Mouse (Mus musculus) small intestine, adult 2 months (tissue): ENCODE data around the gene Fdx1l. TPM values are rescaled to one million over a fixed set of nuclear protein-coding genes. Genes with fewer than 3 reads are reported as not detected.

Source experiments
- H3K27ac ChIP-seq: fragments of 200-500 bp; 2 replicates; pipeline ENCODE4 v1.5.1; 2012; ENCODE audit warnings: low read depth, low read length, control low read depth, inconsistent platforms; ENCODE audit not compliant: insufficient read depth
- H3K27me3 ChIP-seq: fragments of 200-500 bp; 2 replicates; pipeline ENCODE4 v1.6.1; 2012; ENCODE audit warnings: mild to moderate bottlenecking, moderate library complexity, low read length, inconsistent platforms; ENCODE audit not compliant: control insufficient read depth, insufficient read depth
- H3K36me3 ChIP-seq: fragments of 200-500 bp; 2 replicates; pipeline ENCODE4 v1.6.1; 2012; ENCODE audit warnings: mild to moderate bottlenecking, low read length, control low read depth, inconsistent platforms; ENCODE audit not compliant: control insufficient read depth, insufficient read depth
- H3K4me1 ChIP-seq: fragments of 200-500 bp; 2 replicates; pipeline ENCODE4 v1.6.1; 2012; ENCODE audit warnings: low read length, inconsistent platforms, mixed read lengths; ENCODE audit not compliant: control insufficient read depth, insufficient read depth, insufficient read length
- H3K4me3 ChIP-seq: fragments of 200-500 bp; 2 replicates; pipeline ENCODE4 v1.5.1; 2012; ENCODE audit warnings: low read depth, mild to moderate bottlenecking, control low read depth, inconsistent platforms, low read length, moderate library complexity
- CTCF ChIP-seq: fragments of 200-500 bp; IDR thresholded peaks from 2 replicates; pipeline ENCODE4 v1.5.1; 2012; ENCODE audit warnings: low read depth, mild to moderate bottlenecking, control low read depth, inconsistent platforms, low read length, moderate library complexity, mixed read lengths; ENCODE audit not compliant: insufficient replicate concordance, insufficient read length; ENCODE audit errors: extremely low read depth
- POLR2A ChIP-seq: fragments of 200-500 bp; IDR thresholded peaks from 2 replicates; pipeline ENCODE4 v1.6.1; 2012; ENCODE audit warnings: low read depth, mild to moderate bottlenecking, control low read depth, inconsistent platforms, low read length, moderate library complexity
- WGBS: fragments of 180-500 bp; shearing (Covaris S2); methylation state at CpG from one replicate; pipeline ENCODE4 v1.1.7; 2018; 5-methylcytosine and 5-hydroxymethylcytosine counted together
- polyA plus RNA-seq: library from polyadenylated mRNA; depleted of rRNA; stranded (reverse); fragments of >200 nt; gene quantifications from 2 replicates; pipeline ENCODE4 v1.2.3, GENCODE M21; 2012

Fdx1l gene
- polyA plus RNA-seq, 1 experiment, result 60.8 TPM

DNA sequence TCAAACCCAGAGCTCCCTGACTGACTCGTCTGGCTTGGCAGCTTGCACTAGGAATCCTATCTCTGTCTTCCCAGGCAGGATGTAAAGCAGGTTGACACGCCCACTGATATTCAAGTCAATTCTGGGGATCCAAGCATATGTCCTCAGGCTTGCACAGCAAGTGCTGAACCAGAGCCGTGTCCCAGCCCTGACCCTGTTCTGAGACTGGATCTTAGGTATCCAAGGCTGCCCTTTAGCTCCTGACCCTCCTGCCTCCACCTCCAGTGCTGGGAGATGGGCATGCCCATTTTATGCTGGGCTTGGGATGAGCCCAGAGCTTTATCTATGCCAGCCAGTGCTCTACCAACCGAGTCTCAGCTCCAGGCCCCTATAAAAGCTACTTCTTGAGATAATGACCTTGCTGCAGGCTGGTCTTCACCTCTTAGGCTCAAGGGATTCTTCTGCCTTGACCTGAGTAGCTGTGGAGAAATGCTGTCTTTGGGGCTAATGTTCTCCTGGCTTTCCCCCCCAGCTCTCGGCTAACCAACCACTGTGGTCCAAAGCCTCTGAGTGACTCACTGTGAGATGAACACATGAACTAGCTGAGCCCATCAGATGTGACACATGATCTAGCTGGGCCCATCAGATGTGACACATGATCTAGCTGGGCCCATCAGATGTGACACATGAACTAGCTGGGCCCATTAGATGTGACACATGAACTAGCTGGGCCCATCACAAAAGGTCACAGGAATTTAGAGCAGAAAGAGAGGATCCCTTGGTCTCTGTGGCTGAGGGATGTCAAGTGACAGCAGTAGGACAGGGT lies 32.5 kb upstream of the Fdx1l start:
- no peaks in the 10 kb centered on the region for H3K27me3 ChIP-seq
- H3K4me3 ChIP-seq, result no peak overlapping the region
- peaks cover 18% of the 10 kb centered on the region for H3K36me3 ChIP-seq

DNA sequence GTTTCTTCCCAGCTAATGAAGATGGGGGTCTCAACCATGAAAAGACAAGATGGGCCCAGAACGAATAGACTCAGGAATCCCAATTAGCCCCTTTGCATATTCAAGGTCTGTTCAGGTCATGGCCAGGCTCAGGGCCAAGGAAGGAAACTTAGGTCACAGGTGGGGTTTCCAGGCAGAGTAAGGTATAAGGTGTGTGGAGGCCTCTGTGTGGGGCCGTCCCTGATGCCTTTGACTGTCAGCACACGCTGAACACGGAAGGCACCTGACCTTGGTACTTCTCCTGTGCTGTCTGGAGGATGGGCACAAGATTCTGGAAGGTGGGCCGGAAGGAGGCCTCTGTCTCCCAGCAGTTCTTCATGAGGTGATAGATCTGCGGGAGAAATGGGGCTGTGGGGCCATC lies 31.4 kb upstream of the Fdx1l start:
- Histone ChIP-seq H3K27me3 (no peaks in the 10 kb centered on the region), H3K4me1 (no peaks in the 10 kb centered on the region), H3K36me3 (peaks cover 18% of the 10 kb centered on the region), H3K27ac (no peak overlapping the region), H3K4me3 (no peak overlapping the region)
- 88% methylated on average over 6 of the region's 6 CpGs for WGBS
- TF ChIP-seq CTCF, result no peak

More for the DNA sequence above, 32.5 kb upstream of the Fdx1l start:
- Histone ChIP-seq H3K27ac (no peak overlapping the region), H3K4me1 (no peaks in the 10 kb centered on the region)
- TF ChIP-seq CTCF (no peak), POLR2A (no peak)
- 77% methylated on average over 5 of the region's 5 CpGs for WGBS

DNA sequence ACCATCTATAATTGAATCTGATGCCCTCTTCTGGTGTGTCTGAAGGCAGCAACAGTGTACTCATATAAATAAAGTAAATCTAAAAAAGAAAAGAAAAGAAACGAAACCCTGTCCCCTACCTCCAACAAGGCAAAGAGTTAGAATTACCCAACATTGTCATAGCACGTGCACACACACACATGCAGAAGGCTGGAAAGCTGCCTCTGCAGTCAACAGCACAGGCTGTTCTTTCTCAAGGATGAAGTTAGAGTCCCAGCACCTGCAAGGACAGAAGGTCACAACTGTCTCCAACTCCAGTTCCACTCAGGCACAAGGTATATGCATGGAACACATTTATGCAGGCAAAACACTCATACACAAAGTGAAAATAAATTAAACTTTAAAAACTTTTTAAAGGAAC lies 28.7 kb upstream of the Fdx1l start:
- Histone ChIP-seq H3K27ac (no peak overlapping the region), H3K4me3 (no peak overlapping the region), H3K4me1 (no peaks in the 10 kb centered on the region), H3K36me3 (peaks cover 8% of the 10 kb centered on the region), H3K27me3 (no peaks in the 10 kb centered on the region)
- WGBS, result 90% methylated on average over 2 of the region's 2 CpGs
- TF ChIP-seq CTCF, result no peak
- TF ChIP-seq POLR2A, result no peak

DNA sequence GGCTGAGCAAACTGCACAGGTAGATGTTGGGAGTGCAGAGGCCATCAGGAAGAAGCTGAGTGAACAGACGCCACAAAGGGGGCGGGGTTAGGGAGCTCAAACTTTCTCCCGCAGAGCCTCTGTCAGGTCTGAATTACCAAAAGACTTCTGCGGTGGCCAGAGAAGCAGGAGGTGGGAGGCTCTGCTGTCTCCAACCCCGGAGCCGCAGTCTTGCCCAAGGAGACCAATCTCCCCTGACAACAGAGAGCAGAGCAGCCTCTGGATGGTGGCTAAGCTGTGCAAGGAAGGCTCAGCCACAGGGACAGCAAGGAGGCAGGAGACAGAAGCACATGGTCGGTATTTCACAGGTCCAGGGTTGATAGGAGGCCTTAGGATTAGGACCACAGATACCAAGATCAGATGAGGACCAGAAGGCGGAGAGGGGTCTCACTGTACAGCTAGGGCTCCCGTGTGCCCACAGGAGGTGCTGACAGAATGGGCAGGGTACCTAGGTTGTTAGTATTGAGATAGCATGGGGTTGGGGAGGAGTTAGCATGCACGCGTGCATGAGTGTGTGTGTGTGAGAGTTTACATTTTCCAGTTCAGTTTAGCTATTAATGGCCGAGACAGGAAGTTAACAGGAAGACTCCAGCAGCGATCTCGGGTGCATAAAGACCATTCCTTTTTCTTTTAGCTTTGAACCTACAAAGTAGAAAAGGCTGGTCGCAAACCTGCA lies 27.2 kb upstream of the Fdx1l start:
- peak overlapping the region; percentile 0; the same call in 1 of the 2 replicates for H3K4me3 ChIP-seq
- 56% methylated on average over 15 of the region's 15 CpGs for WGBS
- H3K27me3 ChIP-seq, result no peaks in the 10 kb centered on the region
- peaks cover 6% of the 10 kb centered on the region for H3K36me3 ChIP-seq
- no peak for TF ChIP-seq POLR2A
- TF ChIP-seq CTCF, result no peak
- no peak overlapping the region for H3K27ac ChIP-seq
- H3K4me1 ChIP-seq, result no peaks in the 10 kb centered on the region

DNA sequence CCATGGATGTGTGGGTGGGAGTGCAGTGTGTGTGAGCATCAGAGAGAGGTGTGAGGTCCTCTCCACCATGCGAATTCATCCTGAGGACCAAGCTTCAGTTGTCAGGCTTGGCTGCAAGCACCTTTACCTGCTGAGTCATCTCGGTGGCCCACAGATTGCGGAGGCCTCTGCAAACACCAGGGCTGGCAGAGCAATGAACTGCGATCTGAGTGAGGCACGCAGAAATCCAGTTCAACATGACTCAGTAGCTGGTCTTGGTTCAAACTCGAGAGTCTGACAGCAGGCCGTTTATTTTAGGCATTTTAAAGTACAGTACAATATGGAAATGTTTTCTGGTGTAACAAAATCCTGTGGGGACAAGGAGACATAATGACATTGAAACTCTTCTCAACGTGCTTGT lies 24.4 kb upstream of the Fdx1l start:
- Histone ChIP-seq H3K4me3 (no peak overlapping the region), H3K36me3 (no peaks in the 10 kb centered on the region), H3K4me1 (no peaks in the 10 kb centered on the region), H3K27me3 (no peaks in the 10 kb centered on the region), H3K27ac (no peak overlapping the region)
- WGBS, result 53% methylated on average over 8 of the region's 8 CpGs
- no peak for TF ChIP-seq CTCF
- no peak for TF ChIP-seq POLR2A

DNA sequence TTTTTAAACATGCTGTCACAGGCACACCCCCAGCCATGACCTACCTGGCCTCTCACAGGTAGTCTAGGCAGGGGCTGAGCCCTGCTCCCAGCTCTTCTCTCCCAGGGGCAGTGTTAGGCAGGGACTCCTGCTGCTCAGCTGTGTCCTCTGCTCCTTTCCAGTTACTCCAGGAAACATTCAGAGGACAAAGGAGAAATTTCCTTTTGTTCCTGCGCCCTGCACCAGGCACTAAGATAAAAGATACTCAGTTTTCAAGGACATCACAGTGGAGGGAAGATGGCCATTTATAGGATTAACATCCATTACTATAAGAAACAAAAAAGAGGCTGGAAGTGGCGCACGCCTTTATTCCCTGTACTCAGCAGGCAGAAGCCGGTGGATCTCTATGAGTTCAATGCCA lies 22.5 kb upstream of the Fdx1l start:
- no peak overlapping the region for H3K4me3 ChIP-seq
- H3K27me3 ChIP-seq, result no peaks in the 10 kb centered on the region
- no peaks in the 10 kb centered on the region for H3K4me1 ChIP-seq
- WGBS, result 95% methylated on average over 4 of the region's 4 CpGs
- H3K36me3 ChIP-seq, result no peaks in the 10 kb centered on the region
- TF ChIP-seq CTCF (no peak), POLR2A (no peak)
- H3K27ac ChIP-seq, result no peak overlapping the region

DNA sequence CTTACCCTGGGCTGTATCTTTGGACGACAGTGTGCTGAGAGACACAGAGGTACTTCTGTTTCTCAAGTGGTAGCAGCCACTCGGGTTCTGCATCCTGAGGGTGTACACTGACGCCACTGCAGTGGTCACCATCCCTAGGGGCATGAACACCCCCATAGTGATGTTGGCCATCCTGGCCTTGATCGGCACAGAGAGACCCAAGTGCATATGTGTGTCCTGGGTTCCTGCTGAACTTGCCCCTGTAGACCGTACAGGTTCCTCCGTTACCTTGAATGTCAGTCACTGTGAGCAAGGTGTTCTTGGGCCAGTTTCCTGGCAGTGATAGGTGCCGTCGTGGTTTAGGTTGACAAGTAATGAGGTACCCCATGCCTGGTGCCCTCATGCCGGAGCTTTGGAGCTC lies 20.0 kb upstream of the Fdx1l start:
- no peak overlapping the region for H3K4me3 ChIP-seq
- H3K27ac ChIP-seq, result no peak overlapping the region
- H3K27me3 ChIP-seq, result no peaks in the 10 kb centered on the region
- WGBS, result 96% methylated on average over 9 of the region's 9 CpGs
- peaks cover 15% of the 10 kb centered on the region for H3K36me3 ChIP-seq
- no peak for TF ChIP-seq POLR2A
- no peak for TF ChIP-seq CTCF
- peaks cover 13% of the 10 kb centered on the region; the same call in 1 of the 2 replicates for H3K4me1 ChIP-seq
